13 mouse cellular contexts compared by ENCODE assay signal in the genomic region with DNA sequence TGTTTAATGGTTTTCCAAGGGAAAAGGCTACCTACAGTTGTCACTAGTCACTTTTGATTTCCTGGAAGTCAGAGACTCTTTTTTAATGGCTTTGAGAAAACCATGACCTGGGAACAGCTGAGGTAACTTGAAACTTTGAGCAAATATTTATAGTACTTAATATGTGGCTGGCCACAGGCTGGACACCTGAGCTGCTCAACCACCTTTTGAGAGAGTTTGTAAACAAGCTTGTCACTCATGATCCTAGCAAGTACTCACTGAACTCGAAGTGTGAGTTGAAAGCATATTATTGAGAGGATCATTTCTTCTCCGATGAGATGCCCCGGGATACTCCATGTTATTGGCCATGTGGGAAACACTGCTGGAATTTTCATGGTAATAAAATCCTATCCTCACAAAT.
"Had no signal": no experiment of that assay in that cellular context is flagged by ENCODE, and none has a peak within 500 bp of the region (broad histone marks: within the 10 kb centered on the region; RNA-seq: fewer than 3 reads in every experiment).

No protein-coding gene starts in this region.

- H3K4me3 ChIP-seq: left cerebral cortex, adult 2 months; limb, embryonic 10.5 days; myocyte; neural tube, embryonic 15.5 days had no signal

- H3K9me3 ChIP-seq: limb, embryonic 10.5 days; neural tube, embryonic 15.5 days had no signal

- DNase-seq: kidney, adult 8-10 months; kidney, postnatal 25 days; midbrain, embryonic 14.5 days; right cerebral cortex, adult 18-20 months; right cerebral cortex, postnatal 25 days; thymus, postnatal 4 days had no signal

- H3K36me3 ChIP-seq: limb, embryonic 10.5 days; neural tube, embryonic 15.5 days had no signal

- H3K27ac ChIP-seq: left cerebral cortex, adult 2 months; limb, embryonic 10.5 days; liver, embryonic 14.5 days; neural tube, embryonic 15.5 days; stomach, postnatal 0 days had no signal

- H3K4me2 ChIP-seq: neural tube, embryonic 15.5 days had no signal

- ATAC-seq: intestine, postnatal 0 days had no signal

- H3K9ac ChIP-seq: liver, embryonic 14.5 days; neural tube, embryonic 15.5 days had no signal

- H3K27me3 ChIP-seq: neural tube, embryonic 15.5 days had no signal

- H3K4me1 ChIP-seq: limb, embryonic 10.5 days; neural tube, embryonic 15.5 days had no signal
